Mouse (Mus musculus) monocyte, adult 5-6 weeks (primary cell): ENCODE data around the gene Mpeg1. TPM values are rescaled to one million over a fixed set of nuclear protein-coding genes. Genes with fewer than 3 reads are reported as not detected.

Source experiments
- ATAC-seq: fragments of 153-309, 156-312 bp; replicated peaks from 2 replicates; pipeline ENCODE4 v1.8.0; 2017; ENCODE audit warnings: mild to moderate bottlenecking; ENCODE audit not compliant: low TSS enrichment, insufficient number of reproducible peaks, severe bottlenecking, poor library complexity, low FRiP score
- total RNA-seq: library from RNA; stranded (forward); fragments of 200-1000, 200-491, 200-594 nt; gene quantifications from 3 replicates; pipeline ENCODE4 v1.2.3, GENCODE M21; 2017

The Mpeg1 gene
- total RNA-seq, 1 experiment from 2014 or later = 374 TPM

DNA sequence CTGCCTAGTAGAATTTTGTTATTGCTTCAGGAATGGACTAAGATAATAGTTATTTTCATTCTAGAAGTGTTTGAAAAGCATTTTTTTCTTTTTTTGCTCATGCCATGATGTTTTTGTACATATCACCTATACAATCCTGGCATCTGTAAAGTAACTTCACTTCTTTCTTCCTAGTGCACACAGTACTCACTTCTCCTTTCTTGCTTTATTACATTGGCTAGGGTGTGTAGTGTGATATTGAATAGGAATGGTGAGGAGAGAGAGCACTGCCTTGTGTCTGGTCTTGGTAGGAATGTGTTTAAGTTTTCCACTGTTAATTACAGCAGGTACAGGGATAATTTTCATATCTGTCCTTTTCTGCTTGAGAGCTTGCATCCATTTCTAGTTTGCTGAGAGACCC lies 54.0 kb downstream of the Mpeg1 start:
- ATAC-seq = no peak

Other genes with a start within 250 kb of the Mpeg1 start
- gene Olfr1432, start 228.2 kb upstream of the Mpeg1 start, total RNA-seq = not detected in 3 replicates
- not detected in 3 replicates for gene Olfr262, start 219.1 kb upstream of the Mpeg1 start, total RNA-seq
- gene Olfr235, start 199.7 kb upstream of the Mpeg1 start, total RNA-seq = not detected in 3 replicates
- not detected in 3 replicates for gene Olfr1434, start 180.9 kb upstream of the Mpeg1 start, total RNA-seq
- gene Olfr1436, start 161.6 kb upstream of the Mpeg1 start, total RNA-seq = not detected in 3 replicates
- not detected in 3 replicates for gene Olfr1437, start 135.7 kb upstream of the Mpeg1 start, total RNA-seq
- not detected in 3 replicates for gene Olfr1438-ps1, start 124.9 kb upstream of the Mpeg1 start, total RNA-seq
- gene Olfr1440, start 73.5 kb upstream of the Mpeg1 start, total RNA-seq = not detected in 3 replicates
- gene Olfr1441, start 43.3 kb upstream of the Mpeg1 start, total RNA-seq = not detected in 3 replicates
- not detected in 3 replicates for gene Pfpl, start 32.9 kb upstream of the Mpeg1 start, total RNA-seq
- 2.6 to 4.2 TPM (median 2.7 TPM) in 3 replicates for gene Dtx4, start 40.7 kb downstream of the Mpeg1 start, total RNA-seq
- 148 to 161 TPM (median 159 TPM) in 3 replicates for gene Fam111a, start 85.0 kb downstream of the Mpeg1 start, total RNA-seq
- not detected in 3 replicates for gene Gm4952, start 139.2 kb downstream of the Mpeg1 start, total RNA-seq
- not detected in 3 replicates for gene Glyat, start 172.5 kb downstream of the Mpeg1 start, total RNA-seq
- not detected in 3 replicates for gene Olfr1442, start 209.7 kb downstream of the Mpeg1 start, total RNA-seq
- gene Olfr1443, start 217.3 kb downstream of the Mpeg1 start, total RNA-seq = not detected in 3 replicates
- not detected in 3 replicates for gene Keg1, start 235.0 kb downstream of the Mpeg1 start, total RNA-seq